Mouse (Mus musculus) adrenal gland, postnatal 36 days (tissue): Measurements from ENCODE around the gene Actr1a. TPM values are rescaled to one million over a fixed set of nuclear protein-coding genes. Genes with fewer than 3 reads are reported as not detected.

Experiments used
- DNase-seq, 2 experiments: peaks; one replicate each; pipeline ENCODE4 v3.0.0; 2021; ENCODE audit warnings: mixed read lengths in 1 of 2
- microRNA-seq: library from miRNA; unstranded; fragments of <30 nt; microRNA quantifications from one replicate; pipeline ENCODE4 v1.2.0, GENCODE M21; 2021
- total RNA-seq, 2 experiments: library from RNA; stranded (reverse); gene quantifications; 2 replicates each; pipeline ENCODE4 v1.2.3; 2021

Actr1a gene
- total RNA-seq, 2 experiments from 2014 or later = 107 to 111 TPM

GRCm38 (mm10) chr19:46327531-46328064 is 68.0 kb downstream of the Actr1a start:
- DNase-seq = no peak

Small RNA genes lying within 50 kb of the gene (microRNA-seq; reads per million reads assigned to microRNA genes)
- gene Mir146b = 0.75 reads per million

Other genes starting within 250 kb of the Actr1a start
- under 1 TPM in 1 of 2 experiments, not detected in 1; 0.26 TPM for gene Pitx3, start 247.4 kb downstream of the Actr1a start, total RNA-seq
- 10 to 100 TPM; 60.6 to 77.4 TPM for gene Gbf1, start 243.2 kb downstream of the Actr1a start, total RNA-seq
- 10 to 100 TPM; 39.9 to 42.6 TPM for gene Nfkb2, start 91.4 kb downstream of the Actr1a start, total RNA-seq
- gene Psd, start 68.6 kb downstream of the Actr1a start, total RNA-seq = 1 to 10 TPM; 6.0 to 7.5 TPM
- 10 to 100 TPM in 1 of 2 experiments, 1 to 10 TPM in 1; 9.2 to 10.0 TPM for gene Fbxl15, start 67.6 kb downstream of the Actr1a start, total RNA-seq
- 10 to 100 TPM; 74.7 to 77.8 TPM for gene Cuedc2, start 57.0 kb downstream of the Actr1a start, total RNA-seq
- gene Mfsd13a, start 54.6 kb downstream of the Actr1a start, total RNA-seq = 1 to 10 TPM; 5.2 to 7.5 TPM
- 1 to 10 TPM; 1.3 TPM for gene 2310034G01Rik, start 45.4 kb downstream of the Actr1a start, total RNA-seq
- gene Sufu, start 1.1 kb upstream of the Actr1a start, total RNA-seq = 10 to 100 TPM; 24.2 to 25.4 TPM
- gene Trim8, start 106.0 kb upstream of the Actr1a start, total RNA-seq = 10 to 100 TPM; 47.3 to 53.3 TPM
- 10 to 100 TPM; 43.3 to 67.7 TPM for gene Arl3, start 177.4 kb upstream of the Actr1a start, total RNA-seq
- 10 to 100 TPM in 1 of 2 experiments, 1 to 10 TPM in 1; 7.9 to 11.5 TPM for gene Sfxn2, start 177.6 kb upstream of the Actr1a start, total RNA-seq
- 100 to 1,000 TPM; 131 to 170 TPM for gene Wbp1l, start 203.3 kb upstream of the Actr1a start, total RNA-seq